Mouse (Mus musculus) liver, embryonic 14.5 days (tissue): ENCODE measurements around the gene Sbno2. TPM values are rescaled to one million over a fixed set of nuclear protein-coding genes. Genes with fewer than 3 reads are reported as not detected.

Source experiments
- ATAC-seq: fragments of 200-750 bp; cut with Nextera tagmentation; 2 replicates; pipeline ENCODE4 v1.8.0; 2017; ENCODE audit warnings: moderate number of reproducible peaks, mild to moderate bottlenecking, moderate library complexity; ENCODE audit not compliant: insufficient read depth
- DNase-seq, 3 experiments: peaks; one replicate each; pipeline ENCODE4 v3.0.0-alpha.2; 2012 to 2013; ENCODE audit warnings: low read depth in 3 of 3, low spot score in 3 of 3
- H3K27ac ChIP-seq: fragments of 300-500 bp; sonication (generic); 2 replicates; pipeline ENCODE4 v1.5.1; 2014; ENCODE audit warnings: moderate library complexity, mild to moderate bottlenecking, control low read depth, inconsistent platforms
- H3K27me3 ChIP-seq: fragments of 300-500 bp; sonication (generic); 2 replicates; pipeline ENCODE4 v1.6.1; 2014; ENCODE audit warnings: mild to moderate bottlenecking, low read length, moderate library complexity; ENCODE audit not compliant: control insufficient read depth, insufficient read depth
- H3K36me3 ChIP-seq: fragments of 300-500 bp; sonication (generic); replicated peaks from 2 replicates; pipeline ENCODE4 v1.6.1; 2014; ENCODE audit warnings: low read depth; ENCODE audit not compliant: control insufficient read depth, insufficient read depth
- H3K4me1 ChIP-seq, 2 experiments: fragments of 200-500 bp in 1 of 2; fragments of 300-500 bp in 1 of 2; sonication (generic) in 1 of 2; replicated peaks; 2 replicates each; pipeline ENCODE4 v1.6.1; 2012 to 2014; ENCODE audit warnings: antibody characterized with exemption in 1 of 2, inconsistent platforms in 1 of 2, low read length in 1 of 2; ENCODE audit not compliant: control insufficient read depth in 2 of 2, insufficient read depth in 2 of 2
- H3K4me2 ChIP-seq: fragments of 300-500 bp; sonication (generic); 2 replicates; pipeline ENCODE4 v1.6.1; 2014; ENCODE audit warnings: low read depth, mild to moderate bottlenecking, control low read depth, moderate library complexity
- H3K4me3 ChIP-seq, 2 experiments: fragments of 200-500 bp in 1 of 2; fragments of 300-500 bp in 1 of 2; sonication (generic) in 1 of 2; 2 replicates each; pipeline ENCODE4 v1.5.1; 2012 to 2014; ENCODE audit warnings: low read depth in 2 of 2, low read length in 2 of 2, mild to moderate bottlenecking in 2 of 2, control low read depth in 1 of 2, inconsistent platforms in 1 of 2, moderate library complexity in 1 of 2; ENCODE audit not compliant: insufficient read depth in 1 of 2
- H3K9ac ChIP-seq: fragments of 300-500 bp; sonication (generic); replicated peaks from 2 replicates; pipeline ENCODE4 v1.6.1; 2014; ENCODE audit warnings: mild to moderate bottlenecking, control low read depth, moderate library complexity
- H3K9me3 ChIP-seq: fragments of 300-500 bp; sonication (generic); 2 replicates; pipeline ENCODE4 v1.6.1; 2016; ENCODE audit warnings: low read length, mixed read lengths; ENCODE audit not compliant: control insufficient read depth
- CTCF ChIP-seq: IDR thresholded peaks from 2 replicates; pipeline ENCODE4 v1.5.1; 2016; ENCODE audit warnings: antibody characterized with exemption, low read depth, control low read depth
- EP300 ChIP-seq: IDR thresholded peaks from 2 replicates; pipeline ENCODE4 v1.6.1; 2016; ENCODE audit warnings: antibody characterized with exemption, low read depth
- WGBS: fragments of 180-500 bp; shearing (Covaris S2); extraction: QIAGEN DNeasy Blood & Tissue Kit; methylation state at CpG from one replicate; pipeline ENCODE4 v1.1.7; 2014; ENCODE audit not compliant: insufficient replicate concordance; 5-methylcytosine and 5-hydroxymethylcytosine counted together
- polyA plus RNA-seq, 2 experiments: library from polyadenylated mRNA; depleted of rRNA in 1 of 2; stranded (reverse) in 1 of 2; unstranded in 1 of 2; fragments of >200 nt; fragmentation: Nextera tagmentation in 1 of 2; extraction: Ambion mirVana in 1 of 2; gene quantifications; 2 replicates each; pipeline versions ENCODE4 v1.2.1 to v1.2.3; 2012 to 2014

Sbno2 gene
- polyA plus RNA-seq, 2 experiments, result 6.6 to 10.0 TPM

DNA sequence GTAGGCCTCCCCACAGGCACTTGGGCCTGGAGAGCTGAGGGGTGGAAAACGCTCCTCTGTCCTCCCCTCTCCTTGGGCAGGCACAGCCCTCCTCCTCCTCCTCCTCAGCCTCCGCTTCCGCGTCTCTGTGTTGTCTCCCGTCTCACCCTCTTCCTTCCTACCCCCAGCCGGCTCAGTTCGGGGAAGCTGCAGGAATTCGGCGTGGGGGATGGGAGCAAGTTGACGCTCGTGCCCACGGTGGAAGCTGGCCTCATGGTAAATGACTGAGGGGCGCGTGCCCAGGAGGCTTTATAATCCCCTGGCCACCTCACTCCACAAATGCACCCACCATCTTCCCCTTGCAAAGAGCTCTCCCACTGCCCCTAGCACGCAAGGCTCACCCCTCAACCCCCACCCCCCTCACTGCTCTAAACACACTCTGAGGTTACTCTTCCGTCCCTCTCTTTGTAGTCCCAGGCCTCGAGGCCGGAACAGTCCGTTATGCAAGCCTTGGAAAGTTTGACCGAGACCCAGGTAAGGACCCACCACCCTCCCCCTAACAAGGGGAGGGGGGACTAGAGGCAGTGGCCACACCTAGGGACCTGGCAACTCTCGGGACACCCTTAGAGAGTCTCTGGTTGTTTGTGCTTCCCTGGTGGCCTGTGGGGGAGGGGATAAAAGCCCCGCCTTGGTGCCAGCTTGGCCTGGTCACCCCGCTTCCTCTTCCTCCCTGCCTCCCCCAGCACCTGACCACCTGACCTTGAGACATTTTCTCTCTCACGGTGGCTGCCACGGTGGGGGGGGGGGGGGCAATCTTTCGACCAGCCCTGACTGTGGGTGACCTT is 46.1 kb upstream of the Sbno2 start:
- peaks cover 18 to 19% of the 10 kb centered on the region in 2 experiments for H3K4me1 ChIP-seq

DNA sequence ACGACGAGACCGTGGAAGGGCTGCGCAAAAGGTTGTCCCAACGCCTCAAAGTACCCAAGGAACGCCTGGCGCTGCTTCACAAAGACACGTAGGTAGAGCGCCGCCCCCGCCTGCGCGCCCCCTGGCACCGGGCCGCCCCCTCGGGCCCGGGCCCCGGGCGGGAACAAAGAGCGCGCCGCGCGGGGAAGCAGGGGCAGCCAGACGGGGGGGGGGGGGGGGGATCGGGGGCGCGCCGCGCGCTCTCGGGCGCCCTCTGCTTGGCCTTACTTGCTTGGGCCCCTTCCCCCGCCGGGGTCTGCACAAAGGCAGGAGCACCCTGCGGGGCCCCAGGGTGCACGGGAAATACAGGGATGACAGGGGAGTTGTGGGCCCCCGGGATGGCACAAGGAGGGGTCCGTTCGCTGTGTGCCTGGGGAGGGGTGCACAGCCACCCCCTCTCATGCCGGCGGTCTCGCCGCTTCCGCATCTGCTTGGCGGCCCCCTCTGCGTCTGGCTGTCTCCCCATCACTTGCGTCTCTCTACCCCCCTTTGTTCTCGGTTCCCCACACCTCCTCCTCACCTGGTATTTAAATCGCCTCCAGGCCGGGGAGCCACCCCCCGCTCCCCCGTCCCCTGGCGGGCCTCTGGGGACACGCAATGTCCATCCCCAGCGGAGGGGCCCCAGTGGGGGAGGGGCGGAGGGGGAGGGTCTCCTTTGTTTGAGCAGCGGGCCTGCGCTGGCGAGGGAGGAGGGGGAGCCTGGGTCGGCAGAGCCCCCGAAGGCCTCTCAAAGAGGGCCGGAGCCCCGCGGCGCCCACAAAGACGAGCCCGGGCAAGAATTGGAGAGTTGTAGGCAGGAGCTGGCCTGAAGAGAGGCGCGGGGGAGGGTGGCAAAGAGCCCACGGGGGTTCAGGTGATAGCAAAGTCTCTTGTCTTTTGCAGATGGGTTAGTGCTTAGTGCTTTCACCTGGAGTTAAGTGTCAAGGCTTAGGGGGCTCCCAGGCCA is 45.1 kb upstream of the Sbno2 start:
- DNase-seq, result no peak
- TF ChIP-seq EP300 (no peak), CTCF (no peak)
- Histone ChIP-seq H3K27me3 (no peaks in the 10 kb centered on the region), H3K4me2 (peak overlapping the region; percentile 99), H3K9ac (peak overlapping the region; percentile 84), H3K9me3 (no peaks in the 10 kb centered on the region), H3K4me3 (peak overlapping the region; percentile 72 to 90), H3K4me1 (peaks cover 26 to 28% of the 10 kb centered on the region in 2 experiments), H3K36me3 (peaks cover 36% of the 10 kb centered on the region), H3K27ac (peak overlapping the region; percentile 78)
- no peak for ATAC-seq
- under 1% methylated on average over 57 of the region's 71 CpGs for WGBS

More for the DNA sequence above, 46.1 kb upstream of the Sbno2 start:
- Histone ChIP-seq H3K4me3 (peak overlapping the region; percentile 72 to 90), H3K27ac (peak overlapping the region; percentile 78), H3K36me3 (peaks cover 42% of the 10 kb centered on the region), H3K9ac (peak overlapping the region; percentile 84), H3K9me3 (no peaks in the 10 kb centered on the region), H3K4me2 (peak overlapping the region; percentile 99), H3K27me3 (no peaks in the 10 kb centered on the region)
- DNase-seq (no peak), ATAC-seq (no peak)
- 5% methylated on average over 26 of the region's 26 CpGs for WGBS
- TF ChIP-seq EP300, result no peak

DNA sequence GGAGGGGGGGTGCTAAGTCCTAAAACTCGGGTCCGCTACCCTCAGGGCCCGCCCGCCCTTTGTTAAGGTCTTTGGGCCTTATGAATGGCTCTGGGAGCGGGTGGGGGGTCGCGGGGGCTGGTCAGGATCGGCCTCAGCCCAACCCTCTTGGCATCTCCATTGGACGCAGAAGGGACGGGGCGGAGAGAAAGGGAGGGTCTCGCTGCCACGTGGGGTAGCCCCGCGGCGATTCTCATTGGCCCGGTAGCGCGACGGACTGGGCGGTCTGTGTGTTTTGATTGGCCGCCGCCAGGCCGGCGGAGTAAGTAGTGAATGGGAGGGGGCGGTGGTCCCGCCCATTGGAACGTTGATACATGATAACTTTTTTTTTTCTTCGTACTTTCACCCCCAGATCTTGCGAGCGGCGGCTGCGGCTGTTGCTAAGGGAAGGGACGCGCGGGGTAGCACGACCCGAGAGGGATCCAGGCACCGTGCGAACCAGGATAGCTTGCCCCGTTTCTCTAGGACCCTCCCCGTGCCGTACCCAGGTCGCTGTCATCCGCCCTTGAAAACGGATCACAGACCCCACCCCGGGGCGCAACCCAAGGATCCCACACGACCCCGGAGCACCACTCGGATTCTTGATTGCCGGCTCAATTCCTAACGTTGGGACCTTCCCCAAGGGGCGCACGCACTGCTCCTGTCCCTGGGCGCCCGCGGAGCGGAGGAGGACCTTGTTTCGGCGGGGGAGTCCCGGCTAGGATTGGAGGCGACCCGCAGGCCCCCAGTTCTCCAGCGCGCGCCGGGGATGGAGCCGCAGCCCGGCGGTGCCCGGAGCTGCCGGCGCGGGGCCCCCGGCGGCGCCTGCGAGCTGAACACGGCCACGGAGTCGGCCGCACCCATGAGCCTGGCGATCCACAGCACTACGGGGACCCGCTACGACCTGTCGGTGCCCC is 44.2 kb upstream of the Sbno2 start:
- DNase-seq, result peak; percentile 92 to 93 (median 93)
- peak; percentile 76 for ATAC-seq
- H3K4me2 ChIP-seq, result peak overlapping the region; percentile 99
- H3K4me3 ChIP-seq, result peak overlapping the region; percentile 72 to 90
- H3K27ac ChIP-seq, result peak overlapping the region; percentile 94
- WGBS, result under 1% methylated on average over 88 of the region's 88 CpGs
- H3K27me3 ChIP-seq, result no peaks in the 10 kb centered on the region
- H3K9ac ChIP-seq, result peak overlapping the region; percentile 84
- H3K9me3 ChIP-seq, result no peaks in the 10 kb centered on the region
- TF ChIP-seq EP300 (no peak), CTCF (no peak)
- peaks cover 26 to 29% of the 10 kb centered on the region in 2 experiments for H3K4me1 ChIP-seq
- peaks cover 33% of the 10 kb centered on the region for H3K36me3 ChIP-seq

DNA sequence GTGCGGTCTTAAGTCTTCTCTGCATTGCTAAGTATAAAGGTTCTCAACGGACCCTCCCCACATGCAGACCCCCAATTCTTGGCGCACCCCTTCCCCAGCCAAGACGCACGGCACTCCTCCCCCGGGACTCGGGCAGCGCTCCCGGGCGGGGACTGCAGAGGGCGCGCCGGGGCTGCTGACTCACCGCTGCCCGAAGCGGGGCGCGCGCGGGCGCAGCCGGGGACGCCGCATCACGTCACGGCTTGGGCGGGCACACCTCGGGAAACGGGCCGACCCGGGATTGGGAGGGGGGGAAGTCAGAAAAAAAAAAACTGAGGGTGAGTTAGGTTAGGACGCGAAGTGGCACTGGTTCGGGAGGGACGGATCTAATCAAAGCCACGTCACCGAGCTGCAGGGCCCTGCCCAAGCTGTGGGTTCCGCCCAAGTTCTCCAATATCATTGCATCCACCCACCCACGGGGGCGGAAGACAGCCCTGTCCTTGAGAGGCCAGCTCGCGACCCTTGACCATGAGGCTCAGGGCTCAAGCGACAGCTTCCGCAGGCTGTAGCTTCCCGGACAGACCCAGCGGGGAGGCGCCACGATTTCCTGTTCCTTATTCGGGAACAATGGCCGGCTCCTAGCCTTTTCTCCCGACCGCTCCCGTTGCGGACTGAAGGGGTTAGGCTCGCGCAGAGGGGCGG is 43.4 kb upstream of the Sbno2 start:
- H3K4me1 ChIP-seq, result peaks cover 24 to 29% of the 10 kb centered on the region in 2 experiments
- DNase-seq (peak; percentile 76 to 86 (median 84)), ATAC-seq (peak; percentile 65)
- peak overlapping the region; percentile 72 to 90 for H3K4me3 ChIP-seq
- no peaks in the 10 kb centered on the region for H3K9me3 ChIP-seq
- H3K9ac ChIP-seq, result peak overlapping the region; percentile 81
- WGBS, result under 1% methylated on average over 57 of the region's 57 CpGs
- peak overlapping the region; percentile 99 for H3K4me2 ChIP-seq
- no peaks in the 10 kb centered on the region for H3K27me3 ChIP-seq
- peak overlapping the region; percentile 94 for H3K27ac ChIP-seq
- H3K36me3 ChIP-seq, result peaks cover 32% of the 10 kb centered on the region
- TF ChIP-seq EP300 (no peak), CTCF (peak; percentile 68)
